ENCODE assay signal across 8 mouse cellular contexts in the genomic region with DNA sequence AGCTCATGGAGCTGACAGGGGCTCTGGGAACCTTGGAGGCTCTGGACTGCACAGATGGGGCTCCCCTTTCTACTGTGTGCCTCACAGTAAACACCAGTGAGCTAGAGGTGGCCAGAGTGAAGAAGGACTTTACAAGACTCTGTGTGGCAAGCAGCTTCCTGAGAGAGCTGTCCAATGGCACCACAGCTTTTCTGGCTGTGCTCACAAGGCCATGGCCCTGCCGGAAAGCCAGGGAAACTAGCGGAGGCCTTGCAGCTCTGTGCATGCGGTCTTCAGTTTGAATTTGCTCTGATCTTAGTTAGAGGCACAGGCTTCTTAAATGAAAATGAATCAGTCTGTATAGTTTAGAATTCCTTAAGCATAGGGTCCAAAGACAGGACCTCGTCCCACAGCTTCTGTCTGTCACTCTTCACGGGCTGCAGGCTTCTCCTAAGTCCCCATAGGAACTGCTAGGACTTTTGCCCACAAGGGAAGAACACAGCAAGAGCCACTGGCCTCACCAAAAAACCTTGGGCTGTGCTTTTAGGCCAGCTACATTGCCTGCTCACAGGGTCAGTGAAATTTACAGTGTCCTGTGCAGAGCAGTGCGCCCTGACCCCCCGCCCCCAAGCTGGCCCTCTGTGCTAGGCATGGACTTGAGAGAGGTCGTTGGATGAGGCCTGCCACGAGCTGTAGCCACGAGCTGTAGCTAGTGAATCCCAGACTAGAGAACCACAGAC.
DNase-seq lines count a peak whose midpoint lies in the region; ATAC-seq and TF ChIP-seq lines count a peak whose summit lies in the region.

No protein-coding gene starts in this region.

- no peak for TF ChIP-seq CTCF in midbrain, postnatal 0 days (IDR thresholded peaks at IDR 0.05)

- H3K4me1 ChIP-seq in forebrain, embryonic 10.5 days: peaks cover 27% of the 10 kb centered on the region
- H3K4me1 ChIP-seq in forebrain, embryonic 11.5 days (replicated peaks; ENCODE audit: control insufficient read depth, insufficient read depth, low read length): peaks cover 2% of the 10 kb centered on the region; the same call in 1 of the 2 replicates
- peaks cover 24% of the 10 kb centered on the region for H3K4me1 ChIP-seq in limb, embryonic 12.5 days (replicated peaks)
- H3K4me1 ChIP-seq in stomach, embryonic 16.5 days (ENCODE audit: control insufficient read depth, insufficient read depth, low read length): peaks cover 39% of the 10 kb centered on the region
- no peaks in the 10 kb centered on the region for H3K4me1 ChIP-seq in midbrain, postnatal 0 days (ENCODE audit: insufficient read depth, low read length)

- DNase-seq in forebrain, embryonic 10.5 days (ENCODE audit: extremely low spot score, low spot score): no peak
- no peak for DNase-seq in forebrain, embryonic 11.5 days (ENCODE audit: low spot score)
- peak; percentile 51 for DNase-seq in ovary, postnatal 36 days (ENCODE audit: low spot score)
- DNase-seq in ovary, postnatal 14 days (ENCODE audit: low spot score): no peak
- DNase-seq in right cerebral cortex, postnatal 4 days: no peak
- DNase-seq in midbrain, postnatal 0 days (ENCODE audit: low spot score): no peak

- no peak overlapping the region for H3K4me2 ChIP-seq in forebrain, embryonic 11.5 days (ENCODE audit: low read depth, low read length, severe bottlenecking)
- H3K4me2 ChIP-seq in limb, embryonic 12.5 days: no peak overlapping the region
- no peak overlapping the region for H3K4me2 ChIP-seq in stomach, embryonic 16.5 days (ENCODE audit: low read depth, low read length)
- H3K4me2 ChIP-seq in midbrain, postnatal 0 days (ENCODE audit: low read depth, low read length, poor library complexity, severe bottlenecking): no peak overlapping the region

- no peak overlapping the region for H3K9ac ChIP-seq in forebrain, embryonic 11.5 days (ENCODE audit: low read length)
- H3K9ac ChIP-seq in limb, embryonic 12.5 days (replicated peaks): no peak overlapping the region
- H3K9ac ChIP-seq in stomach, embryonic 16.5 days (ENCODE audit: low read length): peak overlapping the region; percentile 34; the same call in 1 of the 2 replicates
- no peak overlapping the region for H3K9ac ChIP-seq in midbrain, postnatal 0 days (replicated peaks; ENCODE audit: low read length, poor library complexity, severe bottlenecking)

- no peaks in the 10 kb centered on the region for H3K27me3 ChIP-seq in forebrain, embryonic 10.5 days (ENCODE audit: poor library complexity, severe bottlenecking)
- no peaks in the 10 kb centered on the region for H3K27me3 ChIP-seq in forebrain, embryonic 11.5 days (ENCODE audit: control insufficient read depth, insufficient read depth, low read length)
- H3K27me3 ChIP-seq in limb, embryonic 12.5 days: no peaks in the 10 kb centered on the region
- no peaks in the 10 kb centered on the region for H3K27me3 ChIP-seq in stomach, embryonic 16.5 days (ENCODE audit: control insufficient read depth, insufficient read depth, low read length)
- no peaks in the 10 kb centered on the region for H3K27me3 ChIP-seq in midbrain, postnatal 0 days (ENCODE audit: insufficient read depth, low read length)

- peak overlapping the region; percentile 44 for H3K27ac ChIP-seq in forebrain, embryonic 10.5 days
- H3K27ac ChIP-seq in forebrain, embryonic 11.5 days (ENCODE audit: low read depth, low read length): no peak overlapping the region
- H3K27ac ChIP-seq in limb, embryonic 12.5 days: peak overlapping the region; percentile 42; the same call in 1 of the 2 replicates
- H3K27ac ChIP-seq in stomach, embryonic 16.5 days (ENCODE audit: low read length): peak overlapping the region; percentile 88
- no peak overlapping the region for H3K27ac ChIP-seq in midbrain, postnatal 0 days (ENCODE audit: low read depth, low read length)

- no peak for ATAC-seq in forebrain, embryonic 11.5 days (replicated peaks; ENCODE audit: low FRiP score)
- no peak for ATAC-seq in limb, embryonic 12.5 days (ENCODE audit: insufficient number of reproducible peaks, insufficient read depth, low FRiP score, low TSS enrichment, low read depth)
- 0 out of 2 replicates have a peak, but pooled peaks have one; percentile 16 for ATAC-seq in stomach, embryonic 16.5 days (ENCODE audit: insufficient read depth, low FRiP score)
- no peak for ATAC-seq in midbrain, postnatal 0 days (ENCODE audit: low FRiP score)

- H3K9me3 ChIP-seq in forebrain, embryonic 10.5 days: no peaks in the 10 kb centered on the region
- no peaks in the 10 kb centered on the region for H3K9me3 ChIP-seq in forebrain, embryonic 11.5 days (ENCODE audit: control insufficient read depth, low read length)
- no peaks in the 10 kb centered on the region for H3K9me3 ChIP-seq in limb, embryonic 12.5 days
- H3K9me3 ChIP-seq in stomach, embryonic 16.5 days (replicated peaks; ENCODE audit: control insufficient read depth, low read length): no peaks in the 10 kb centered on the region
- H3K9me3 ChIP-seq in midbrain, postnatal 0 days (ENCODE audit: low read length): no peaks in the 10 kb centered on the region

- H3K4me3 ChIP-seq in forebrain, embryonic 10.5 days: no peak overlapping the region
- H3K4me3 ChIP-seq in forebrain, embryonic 11.5 days (ENCODE audit: low read depth, low read length): no peak overlapping the region
- H3K4me3 ChIP-seq in limb, embryonic 12.5 days (replicated peaks): no peak overlapping the region
- no peak overlapping the region for H3K4me3 ChIP-seq in stomach, embryonic 16.5 days (replicated peaks; ENCODE audit: low read length)
- no peak overlapping the region for H3K4me3 ChIP-seq in midbrain, postnatal 0 days (ENCODE audit: low read depth, low read length)

- 84% methylated on average over 10 of the region's 10 CpGs for WGBS in forebrain, embryonic 10.5 days
- WGBS in forebrain, embryonic 11.5 days: 87% methylated on average over 10 of the region's 10 CpGs
- 71% methylated on average over 10 of the region's 10 CpGs for WGBS in limb, embryonic 12.5 days
- 56% methylated on average over 10 of the region's 10 CpGs for WGBS in stomach, embryonic 16.5 days
- 74% methylated on average over 10 of the region's 10 CpGs for WGBS in midbrain, postnatal 0 days

- no peaks in the 10 kb centered on the region for H3K36me3 ChIP-seq in forebrain, embryonic 10.5 days (replicated peaks)
- no peaks in the 10 kb centered on the region for H3K36me3 ChIP-seq in forebrain, embryonic 11.5 days (ENCODE audit: control insufficient read depth, insufficient read depth, low read length)
- H3K36me3 ChIP-seq in limb, embryonic 12.5 days: no peaks in the 10 kb centered on the region
- H3K36me3 ChIP-seq in stomach, embryonic 16.5 days (ENCODE audit: control insufficient read depth, insufficient read depth, low read length): no peaks in the 10 kb centered on the region
- H3K36me3 ChIP-seq in midbrain, postnatal 0 days (ENCODE audit: insufficient read depth, low read length): no peaks in the 10 kb centered on the region

Comparison
In these comparisons a context has a peak if more than half of its experiments do, and no peak if none do; other contexts are left out.
1. H3K27ac ChIP-seq: peak in forebrain, embryonic 10.5 days (single experiment), limb, embryonic 12.5 days (single experiment) and stomach, embryonic 16.5 days (single experiment); none in forebrain, embryonic 11.5 days (single experiment) and midbrain, postnatal 0 days (single experiment).